Mouse (Mus musculus) mouse trophoblast stem cell (cell line): ENCODE measurements around the gene Hspbap1.

ENCODE experiments used
- in situ Hi-C, 2 experiments: fragments of 300-500 bp; cut with MseI, MboI; formaldehyde crosslinking; loops; 2 replicates in 1 of 2; 3 replicates in 1 of 2; pipeline ENCODE4 v1.15.1; 2025

The Hspbap1 gene

DNA sequence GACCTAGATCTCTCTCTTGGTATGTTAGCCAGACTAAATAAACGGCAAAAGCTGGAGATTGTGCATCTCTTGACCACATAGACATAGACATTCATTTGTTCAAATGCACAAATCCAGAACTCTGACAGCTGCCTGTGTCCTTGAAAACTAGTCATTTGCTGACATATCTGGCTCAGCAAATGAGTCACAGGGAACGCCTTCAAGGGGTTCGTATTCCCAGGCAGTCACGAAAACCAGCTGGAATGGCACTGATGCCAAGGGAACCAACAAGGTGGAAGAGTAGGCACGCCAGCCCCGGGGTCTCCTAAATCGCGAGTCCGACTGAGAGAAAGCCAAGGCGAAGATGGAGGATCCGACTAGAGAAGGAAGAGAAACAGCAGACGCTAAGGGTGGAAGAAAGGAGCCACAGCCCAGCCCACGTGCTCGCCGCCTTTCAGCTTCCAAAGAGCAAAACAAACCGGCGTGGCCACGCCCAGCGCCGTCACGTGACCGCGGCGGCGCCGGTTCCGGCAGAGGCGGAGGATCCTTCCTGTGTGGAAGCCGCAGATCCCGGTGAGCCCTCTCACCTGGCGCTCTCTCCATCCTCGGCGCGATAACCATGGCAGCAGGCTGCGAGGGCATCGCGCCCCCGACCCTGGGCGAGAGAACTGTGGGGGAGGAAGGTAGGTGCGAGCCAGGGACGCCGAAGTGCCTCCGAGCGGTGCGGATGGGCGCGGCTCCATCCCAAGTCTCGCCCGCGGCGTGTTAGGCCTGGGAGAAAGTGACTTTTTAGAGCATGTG lies at the start of gene Hspbap1:
Hspbap1 (plus strand) TSS at position 498 of the 780 bp plus-strand sequence.
- in situ Hi-C loops: no loop called here

GRCm38 (mm10) chr16:35724561-35724960 lies 45.6 kb upstream of the Hspbap1 start:
- in situ Hi-C loops: no loop called here

GRCm38 (mm10) chr16:35726601-35727000 lies 43.6 kb upstream of the Hspbap1 start:
- in situ Hi-C loops: no loop called here

GRCm38 (mm10) chr16:35729151-35729738 lies 40.9 kb upstream of the Hspbap1 start:
- in situ Hi-C loops: no loop called here

DNA sequence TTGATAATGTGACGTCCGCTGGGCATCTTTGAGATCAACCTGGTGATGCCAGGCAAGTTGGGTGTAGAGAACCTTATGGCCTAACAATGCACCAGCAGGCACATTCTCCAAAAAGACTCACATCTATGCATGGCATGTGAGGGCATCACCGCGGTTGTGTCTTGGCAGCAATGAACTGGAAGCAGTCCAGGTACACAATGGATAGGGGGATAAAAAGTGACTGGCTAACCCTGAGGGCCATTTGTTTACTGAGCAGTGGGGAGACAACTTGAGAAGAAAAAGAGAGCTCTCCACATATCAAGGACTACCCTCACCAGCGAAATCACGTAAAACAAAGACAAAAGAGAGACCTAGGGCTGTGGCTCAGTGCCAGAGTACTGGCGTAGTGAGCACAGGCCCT lies 38.1 kb upstream of the Hspbap1 start:
- in situ Hi-C loops: loop anchor here (5.0 to 10.0 kb wide), 2 partner anchors 83 to 85 kb away; no protein-coding TSS in a partner anchor

GRCm38 (mm10) chr16:35734038-35734437 lies 36.1 kb upstream of the Hspbap1 start:
- in situ Hi-C loops: loop anchor here (5.0 to 10.0 kb wide), 2 partner anchors 81 to 83 kb away; no protein-coding TSS in a partner anchor

DNA sequence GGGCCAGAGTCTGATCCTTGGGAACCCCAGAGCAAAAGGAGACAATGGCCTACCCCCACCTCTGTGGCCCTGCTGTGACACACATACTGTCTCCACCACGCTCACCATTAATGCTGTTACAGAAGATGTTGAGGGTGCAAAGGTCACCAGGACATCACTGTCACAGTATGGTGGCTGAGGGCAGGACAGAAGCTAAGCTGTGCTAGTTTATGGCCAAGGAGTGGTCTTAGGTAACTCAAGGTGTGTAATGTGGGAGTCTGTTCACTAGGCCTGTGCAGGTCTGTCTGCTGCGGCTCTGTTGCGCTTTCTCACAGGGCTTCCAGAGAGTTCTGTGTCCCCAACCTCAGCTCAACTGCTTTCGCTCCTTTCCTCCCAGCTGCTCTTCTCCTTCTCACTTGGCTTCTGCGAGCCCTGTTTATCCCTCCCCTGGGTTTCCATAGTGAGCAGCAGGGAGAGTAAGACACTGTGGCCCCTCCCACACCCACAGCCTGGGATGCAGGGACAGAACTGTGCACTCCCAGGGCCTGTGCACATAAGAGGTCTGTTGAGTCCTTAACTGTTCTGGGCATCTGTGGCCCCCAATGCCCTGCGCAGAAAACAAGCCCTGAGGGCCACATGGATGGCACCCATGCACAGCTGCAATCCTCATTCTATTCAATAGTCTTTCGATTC lies 31.9 kb upstream of the Hspbap1 start:
- in situ Hi-C loops: loop anchor here in 1 of 2 experiments (10.0 kb wide), 1 partner anchor 77 kb away; no protein-coding TSS in a partner anchor

- in situ Hi-C loops: loop anchor here in 1 of 2 experiments (10.0 kb wide), 1 partner anchor 75 kb away; no protein-coding TSS in a partner anchor
These were observed 30.6 kb upstream of the Hspbap1 start for GRCm38 (mm10) chr16:35739548-35739947.

DNA sequence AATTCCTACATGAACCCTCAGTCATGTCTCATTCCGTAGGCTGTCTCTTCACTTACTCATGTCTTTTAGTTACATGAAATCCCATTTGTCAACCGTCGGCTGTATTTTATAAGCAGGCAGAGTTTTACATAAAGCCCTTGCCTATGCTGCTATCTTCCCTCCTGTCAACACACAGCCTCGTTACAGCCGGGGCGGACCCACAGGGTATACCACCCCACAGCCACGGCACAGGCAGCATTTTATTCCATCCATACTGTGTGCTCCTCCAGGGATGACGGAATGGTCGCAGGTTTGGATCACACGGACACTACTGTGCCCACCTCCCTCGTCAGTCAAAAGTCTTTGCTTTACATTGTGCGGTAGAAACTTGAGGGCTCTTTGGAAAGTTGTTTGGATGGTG lies 29.8 kb upstream of the Hspbap1 start:
- in situ Hi-C loops: no loop called here

DNA sequence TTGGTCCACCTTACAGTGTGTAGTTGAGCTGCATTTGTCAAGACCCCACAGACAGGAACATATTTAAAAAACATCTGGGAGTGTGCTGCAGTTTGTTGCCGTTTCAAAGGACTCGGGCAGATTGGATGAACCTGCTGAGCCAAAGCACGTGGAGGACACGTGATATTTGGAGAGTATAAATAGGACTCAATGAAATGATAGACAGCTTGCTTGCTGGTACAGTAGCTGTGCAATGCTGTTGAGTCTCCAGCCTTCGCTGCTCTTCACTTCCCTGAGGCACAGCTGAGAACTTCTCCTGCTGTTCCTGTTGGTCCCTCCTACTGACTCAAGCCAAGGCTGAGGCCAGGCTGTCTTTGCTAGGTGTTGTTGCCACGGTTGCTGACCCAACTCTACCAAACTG lies 29.2 kb upstream of the Hspbap1 start:
- in situ Hi-C loops: no loop called here

DNA sequence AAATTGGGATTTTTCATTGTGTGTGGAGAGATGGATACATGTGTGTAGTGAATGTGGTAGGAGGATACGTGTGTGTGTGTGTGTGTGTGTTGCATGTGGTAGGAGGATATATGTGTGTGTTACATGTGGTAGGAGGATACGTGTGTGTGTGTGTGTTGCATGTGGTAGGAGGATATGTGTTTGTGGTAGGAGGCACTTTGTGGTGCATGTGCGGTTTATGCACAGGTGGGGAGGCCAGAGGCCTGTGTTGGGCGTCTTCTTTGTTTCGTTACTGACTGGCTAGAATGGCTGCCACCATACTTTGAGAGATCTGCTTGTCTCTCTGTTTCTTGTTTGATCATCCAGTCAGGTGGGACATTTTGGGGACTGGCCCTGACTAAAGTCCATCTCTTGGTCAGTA lies 28.6 kb upstream of the Hspbap1 start:
- in situ Hi-C loops: no loop called here

- in situ Hi-C loops: no loop called here
These were observed 27.8 kb upstream of the Hspbap1 start for GRCm38 (mm10) chr16:35742251-35742937.

DNA sequence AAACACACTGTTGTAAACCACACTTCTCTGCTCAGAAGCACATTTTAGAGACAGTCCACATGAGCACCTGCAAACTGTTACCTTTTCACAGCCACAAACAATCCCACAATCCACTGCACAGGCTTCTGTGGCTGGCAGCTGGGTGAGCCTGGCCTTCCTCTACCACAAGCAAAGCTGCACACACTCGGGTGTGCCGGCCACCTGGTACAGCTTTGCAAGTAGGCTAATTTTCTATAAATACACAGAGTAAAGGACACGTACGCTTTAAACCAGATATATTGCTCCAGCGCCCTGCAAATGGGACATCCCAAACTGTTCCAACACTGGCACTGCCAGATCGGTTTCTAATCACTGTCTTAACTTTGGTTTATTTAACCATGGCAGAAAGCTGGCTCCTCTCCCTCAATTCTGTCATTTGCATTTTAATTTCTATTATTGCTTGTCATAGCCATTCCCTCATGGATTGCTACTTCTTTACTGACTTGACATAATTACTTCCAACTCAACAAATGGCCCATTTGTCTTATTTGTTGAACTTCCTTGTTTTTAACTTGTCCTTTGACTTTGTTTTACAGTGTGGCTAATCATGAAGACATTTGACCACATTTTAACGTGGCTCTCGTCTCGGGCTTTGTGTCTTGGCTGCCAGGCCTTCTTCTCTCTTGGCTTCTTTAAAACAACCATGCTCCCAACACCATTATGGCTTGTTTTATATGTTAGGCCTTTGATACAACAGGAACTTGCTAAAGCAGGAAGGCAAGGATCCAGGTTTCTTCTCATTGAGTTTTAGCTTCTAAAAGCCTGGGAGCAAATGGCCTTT lies 22.5 kb upstream of the Hspbap1 start:
- in situ Hi-C loops: no loop called here

DNA sequence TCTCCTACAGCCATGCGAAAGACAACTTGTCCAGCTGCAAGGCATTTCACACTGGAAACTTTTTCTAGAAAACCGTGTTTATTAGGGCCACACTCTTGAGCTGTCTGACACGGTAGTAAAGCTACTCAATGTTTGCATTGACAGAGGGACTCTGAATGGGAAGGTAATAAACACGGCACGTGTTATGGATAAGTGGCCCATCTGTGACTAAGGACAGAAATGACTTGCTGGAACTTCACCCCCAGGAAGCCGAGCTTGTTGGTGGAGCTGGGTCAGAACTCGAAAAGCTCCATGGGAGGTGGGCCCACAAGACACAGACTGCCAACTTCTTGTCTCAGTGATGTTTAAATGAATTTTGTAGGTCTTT lies 22.0 kb upstream of the Hspbap1 start:
- in situ Hi-C loops: no loop called here

DNA sequence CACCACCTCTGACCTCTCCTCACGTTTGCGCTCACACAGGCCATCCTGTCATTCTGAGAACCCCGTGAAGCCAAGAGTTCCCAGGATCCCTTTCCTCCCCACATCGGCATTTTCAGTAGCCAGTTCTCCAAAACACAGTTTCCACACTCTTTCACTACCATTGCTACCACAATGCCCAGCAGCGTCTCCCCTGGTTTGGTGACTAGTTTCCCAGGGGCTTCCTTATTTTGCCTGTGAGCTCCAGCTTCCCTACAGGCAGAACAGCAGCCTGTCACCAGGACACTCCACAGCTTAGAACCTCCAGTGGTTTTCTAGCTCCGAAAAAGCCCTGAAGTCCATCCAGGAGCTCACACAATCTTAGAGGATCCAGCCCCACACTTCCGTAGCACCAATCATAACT lies 20.8 kb upstream of the Hspbap1 start:
- in situ Hi-C loops: no loop called here

DNA sequence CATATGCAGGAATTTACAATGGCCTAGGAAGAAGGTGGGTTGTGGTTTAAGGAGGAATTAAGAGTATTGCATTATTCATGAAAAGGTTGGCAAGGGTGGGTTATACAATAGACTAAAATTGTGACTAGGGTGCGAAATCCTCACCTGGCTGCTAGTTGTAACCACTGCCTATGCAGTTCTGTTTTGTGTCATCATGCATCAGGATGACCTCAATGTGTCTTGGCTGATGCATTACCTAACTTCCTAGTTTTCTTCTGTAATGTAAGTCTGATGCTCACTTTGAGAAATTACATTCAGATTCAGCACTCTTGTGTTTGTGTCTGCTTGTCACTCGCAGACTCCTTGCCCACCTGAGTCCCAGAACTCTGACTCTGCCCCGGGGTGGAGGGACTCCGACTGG lies 18.3 kb upstream of the Hspbap1 start:
- in situ Hi-C loops: no loop called here

DNA sequence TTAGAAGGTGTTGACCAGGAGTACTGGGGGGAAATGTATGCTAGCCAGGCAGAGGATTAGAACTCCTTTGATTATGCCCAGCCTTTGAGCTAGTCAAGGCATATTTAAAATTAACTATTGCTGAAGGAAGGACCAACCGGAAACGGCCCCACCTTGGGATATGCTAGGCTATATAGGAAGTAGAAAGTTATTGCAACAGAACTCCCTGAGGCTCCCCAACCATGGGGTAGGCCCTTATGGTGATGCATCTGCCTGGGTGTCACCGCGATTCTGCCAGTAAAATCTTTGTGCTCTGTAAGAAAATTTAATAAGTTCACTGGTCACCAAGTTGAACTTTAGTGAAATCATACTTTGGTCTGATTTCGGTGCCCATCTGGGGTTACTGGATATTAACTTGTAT lies 16.2 kb upstream of the Hspbap1 start:
- in situ Hi-C loops: no loop called here

DNA sequence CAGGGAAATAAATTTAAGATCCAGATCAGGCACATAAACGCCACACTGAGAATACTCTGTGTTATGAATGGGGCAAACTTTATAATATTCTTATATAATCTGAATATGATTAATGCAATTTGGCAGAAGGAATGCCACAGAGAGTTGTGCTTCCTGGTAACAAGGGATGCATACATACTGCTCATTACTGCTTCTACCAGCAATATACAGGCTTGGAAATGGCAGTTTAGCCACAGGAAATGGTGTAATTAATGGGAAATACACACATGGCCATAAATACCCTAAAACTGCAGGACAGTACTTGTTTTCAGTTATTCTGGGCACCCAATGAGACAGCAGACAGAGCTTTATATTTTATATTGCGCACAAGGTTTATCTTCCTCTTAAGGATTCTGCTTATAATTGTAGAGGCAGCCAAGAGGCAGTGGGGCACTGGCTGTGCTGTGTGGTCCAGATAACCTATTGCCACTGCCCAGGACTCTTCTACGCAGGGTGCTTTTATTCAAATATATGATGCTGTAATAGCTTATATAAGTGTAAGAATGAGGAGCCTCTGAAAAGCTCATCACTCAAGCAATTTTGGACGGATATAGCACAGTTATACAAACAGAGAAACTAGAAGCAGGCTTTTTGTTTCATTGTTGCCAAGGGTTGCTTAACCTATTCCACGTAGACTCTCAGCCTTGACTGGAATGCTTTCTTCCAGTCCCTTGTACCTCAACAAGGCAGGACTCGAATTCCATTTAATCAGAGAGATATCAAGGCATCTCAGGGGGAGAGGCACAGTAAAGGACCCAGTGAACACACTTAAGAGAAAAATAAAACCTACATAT lies 14.5 kb upstream of the Hspbap1 start:
- in situ Hi-C loops: no loop called here

DNA sequence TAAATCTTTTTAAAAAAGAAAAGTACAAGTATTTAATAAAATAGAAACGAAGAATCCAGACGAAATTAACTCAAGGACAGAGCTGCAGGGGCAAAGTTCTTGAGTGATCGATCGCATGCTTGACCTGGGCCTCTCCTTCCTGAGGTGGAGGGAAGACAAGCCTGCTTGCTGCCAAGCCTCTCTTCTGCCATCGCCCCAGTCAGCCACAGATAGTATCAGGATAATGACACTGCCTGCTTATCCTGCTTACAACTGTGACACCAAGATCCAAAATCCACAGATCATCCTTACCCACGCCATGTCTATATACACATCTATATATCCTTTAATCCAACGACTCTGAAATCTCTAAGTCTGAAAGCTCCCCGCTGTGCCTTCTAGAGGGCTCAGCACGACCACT lies 13.5 kb upstream of the Hspbap1 start:
- in situ Hi-C loops: no loop called here

DNA sequence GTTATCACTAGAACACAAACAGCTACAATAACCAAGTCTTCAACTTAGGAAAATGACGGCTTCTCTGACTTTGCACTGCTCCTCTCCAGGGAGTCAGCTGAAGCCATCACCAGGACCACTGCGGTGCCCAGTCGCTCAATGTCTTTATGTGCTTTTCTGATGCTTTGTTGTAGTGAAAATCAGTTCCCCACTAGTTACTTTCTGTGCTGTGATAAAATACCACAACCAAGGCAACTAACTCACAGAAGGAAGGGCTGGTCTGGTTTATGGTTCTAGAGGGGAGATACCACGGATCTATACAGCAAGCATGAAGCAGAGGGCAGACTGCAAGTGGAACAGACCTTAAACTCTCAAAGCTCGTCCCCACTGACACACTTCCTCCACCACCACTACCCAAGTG lies 10.8 kb upstream of the Hspbap1 start:
- in situ Hi-C loops: no loop called here
